Mouse (Mus musculus) liver, postnatal 0 days (tissue): ENCODE measurements around the gene Prune1. TPM values are rescaled to one million over a fixed set of nuclear protein-coding genes. Genes with fewer than 3 reads are reported as not detected.

Experiments
- ATAC-seq: fragments of 200-750 bp; cut with Nextera tagmentation; 2 replicates; pipeline ENCODE4 v1.8.0; 2017; ENCODE audit warnings: mild to moderate bottlenecking, moderate library complexity
- DNase-seq: peaks from one replicate; pipeline ENCODE4 v3.0.0-alpha.2; 2016
- H3K27ac ChIP-seq: fragments of 300-500 bp; sonication (generic); 2 replicates; pipeline ENCODE4 v1.5.1; 2014; ENCODE audit warnings: antibody characterized with exemption, moderate library complexity, mild to moderate bottlenecking, low read depth
- H3K27me3 ChIP-seq: fragments of 300-500 bp; sonication (generic); 2 replicates; pipeline ENCODE4 v1.6.1; 2014; ENCODE audit warnings: low read length, control low read depth, mixed read lengths; ENCODE audit not compliant: insufficient read depth
- H3K36me3 ChIP-seq: fragments of 300-500 bp; sonication (generic); replicated peaks from 2 replicates; pipeline ENCODE4 v1.6.1; 2014; ENCODE audit warnings: mild to moderate bottlenecking, control low read depth, low read length, moderate library complexity, mixed read lengths; ENCODE audit not compliant: insufficient read depth
- H3K4me1 ChIP-seq: fragments of 300-500 bp; sonication (generic); 2 replicates; pipeline ENCODE4 v1.6.1; 2014; ENCODE audit warnings: antibody characterized with exemption, mild to moderate bottlenecking, control low read depth; ENCODE audit not compliant: insufficient read depth
- H3K4me2 ChIP-seq: fragments of 300-500 bp; sonication (generic); 2 replicates; pipeline ENCODE4 v1.6.1; 2014; ENCODE audit warnings: low read depth, mild to moderate bottlenecking, low read length, moderate library complexity, mixed read lengths
- H3K4me3 ChIP-seq: fragments of 300-500 bp; sonication (generic); 2 replicates; pipeline ENCODE4 v1.5.1; 2014; ENCODE audit warnings: low read depth, low read length
- H3K9ac ChIP-seq: fragments of 300-500 bp; sonication (generic); replicated peaks from 2 replicates; pipeline ENCODE4 v1.6.1; 2014; ENCODE audit warnings: mild to moderate bottlenecking, moderate library complexity
- H3K9me3 ChIP-seq: fragments of 300-500 bp; sonication (generic); 2 replicates; pipeline ENCODE4 v1.6.1; 2016; ENCODE audit warnings: mild to moderate bottlenecking, control low read depth, low read length, mixed read lengths
- CTCF ChIP-seq: sonication (generic); IDR thresholded peaks from 2 replicates; pipeline ENCODE4 v1.5.1; 2016; ENCODE audit warnings: antibody characterized with exemption, low read depth
- EP300 ChIP-seq: IDR thresholded peaks from 2 replicates; pipeline ENCODE4 v1.6.1; 2016; ENCODE audit warnings: antibody characterized with exemption, low read depth, mild to moderate bottlenecking
- WGBS: fragments of 180-500 bp; shearing (Covaris S2); extraction: QIAGEN DNeasy Blood & Tissue Kit; methylation state at CpG from one replicate; pipeline ENCODE4 v1.1.7; 2014; ENCODE audit not compliant: insufficient replicate concordance; 5-methylcytosine and 5-hydroxymethylcytosine counted together
- polyA plus RNA-seq: library from polyadenylated mRNA; unstranded; fragments of >200 nt; fragmentation: Nextera tagmentation; extraction: Ambion mirVana; gene quantifications from 2 replicates; pipeline ENCODE4 v1.2.1, GENCODE M21; 2015

Prune1 gene
- polyA plus RNA-seq, 1 experiment from 2014 or later: 10.6 TPM

DNA sequence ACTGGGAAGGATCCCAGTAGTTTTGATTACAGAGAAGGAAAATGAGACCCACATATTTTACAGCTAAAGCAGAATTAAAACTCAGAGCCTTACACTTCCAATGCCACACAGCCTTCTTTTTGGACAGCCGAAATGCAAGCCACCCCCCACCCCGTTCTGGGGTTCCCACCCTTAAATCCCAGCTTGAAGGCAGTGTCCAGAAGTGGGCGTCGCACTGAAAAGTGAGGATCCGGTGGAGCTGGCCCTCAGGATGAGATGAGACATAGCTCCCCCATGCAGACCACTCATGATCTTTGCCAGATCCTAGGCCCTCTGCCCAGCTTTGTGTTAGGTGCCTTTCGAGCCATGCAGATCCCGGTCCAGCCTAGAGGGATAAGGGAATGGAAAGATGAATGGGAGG is 40.4 kb downstream of the Prune1 start, which contains the start of gene Gm128:
Gene Gm128 (minus strand): TSS at position 101 of the 400 bp plus-strand sequence.
- ATAC-seq (no peak), DNase-seq (no peak)
- no peak within 1 kb of the TSS for H3K4me3 ChIP-seq
- no peak within 1 kb of the TSS for H3K9ac ChIP-seq
- TF ChIP-seq CTCF (no peak), EP300 (no peak)
- H3K9me3 ChIP-seq: no peaks in the 10 kb centered on the region
- H3K36me3 ChIP-seq: peaks cover 2% of the 10 kb centered on the region; the same call in 1 of the 2 replicates
- no peak within 1 kb of the TSS for H3K4me2 ChIP-seq
- WGBS: 76% methylated on average over 7 of the region's 7 CpGs
- no peaks in the 10 kb centered on the region; the same call in 1 of the 2 replicates for H3K4me1 ChIP-seq
- no peaks in the 10 kb centered on the region for H3K27me3 ChIP-seq
- H3K27ac ChIP-seq: no peak within 1 kb of the TSS

DNA sequence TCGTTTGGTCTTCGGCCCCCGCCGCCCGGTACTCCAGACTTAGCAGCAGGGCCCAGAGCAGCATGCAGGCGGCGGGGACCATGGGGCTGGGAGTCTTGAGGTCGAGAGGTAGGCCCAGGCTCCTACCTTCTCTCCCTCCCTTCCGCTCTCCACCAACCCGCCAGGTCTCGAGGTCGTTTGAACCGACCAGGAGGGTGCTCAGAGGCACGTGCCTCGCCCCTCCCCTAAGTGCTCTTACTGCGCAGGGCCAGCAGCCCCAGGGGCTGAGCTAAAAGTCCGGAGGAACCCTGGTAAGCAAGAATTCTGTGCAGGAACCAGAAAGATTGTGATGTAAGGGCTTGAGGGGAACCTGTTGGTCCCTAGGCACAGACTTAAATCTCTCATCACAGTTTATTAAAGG is 41.0 kb downstream of the Prune1 start:
- Histone ChIP-seq H3K36me3 (peaks cover 7% of the 10 kb centered on the region), H3K27me3 (no peaks in the 10 kb centered on the region), H3K9ac (no peak overlapping the region), H3K27ac (no peak overlapping the region), H3K4me1 (no peaks in the 10 kb centered on the region), H3K4me2 (no peak overlapping the region), H3K4me3 (no peak overlapping the region), H3K9me3 (no peaks in the 10 kb centered on the region)
- ATAC-seq (0 out of 2 replicates have a peak, but pooled peaks have one; percentile 15), DNase-seq (no peak)
- WGBS: 60% methylated on average over 14 of the region's 17 CpGs
- TF ChIP-seq EP300: no peak
- no peak for TF ChIP-seq CTCF

DNA sequence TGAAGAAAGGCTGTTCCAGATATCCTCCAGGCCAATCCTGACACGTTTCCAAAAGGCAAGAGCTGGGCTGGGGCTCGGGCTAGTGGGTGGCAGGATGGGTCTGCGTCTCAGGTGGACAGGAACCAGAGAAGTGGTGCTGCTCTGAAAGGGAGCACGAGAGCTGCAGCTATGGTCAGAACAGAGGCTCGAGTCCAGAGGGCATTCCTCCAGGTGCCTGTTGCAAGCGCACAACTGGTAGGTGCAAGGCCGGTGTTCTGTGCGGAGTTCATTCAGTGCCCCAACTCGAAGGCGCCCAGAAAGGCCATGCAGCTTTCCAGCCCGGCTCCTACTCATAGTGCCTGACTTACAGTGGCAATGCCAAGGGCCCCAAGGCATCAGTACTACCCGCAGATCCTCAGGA is 41.9 kb downstream of the Prune1 start:
- WGBS: 71% methylated on average over 12 of the region's 12 CpGs
- Histone ChIP-seq H3K9me3 (no peaks in the 10 kb centered on the region), H3K4me3 (no peak overlapping the region), H3K27ac (no peak overlapping the region), H3K27me3 (no peaks in the 10 kb centered on the region), H3K36me3 (peaks cover 16% of the 10 kb centered on the region), H3K4me1 (no peaks in the 10 kb centered on the region), H3K9ac (no peak overlapping the region), H3K4me2 (no peak overlapping the region)
- TF ChIP-seq CTCF (no peak), EP300 (no peak)
- ATAC-seq (no peak), DNase-seq (no peak)

DNA sequence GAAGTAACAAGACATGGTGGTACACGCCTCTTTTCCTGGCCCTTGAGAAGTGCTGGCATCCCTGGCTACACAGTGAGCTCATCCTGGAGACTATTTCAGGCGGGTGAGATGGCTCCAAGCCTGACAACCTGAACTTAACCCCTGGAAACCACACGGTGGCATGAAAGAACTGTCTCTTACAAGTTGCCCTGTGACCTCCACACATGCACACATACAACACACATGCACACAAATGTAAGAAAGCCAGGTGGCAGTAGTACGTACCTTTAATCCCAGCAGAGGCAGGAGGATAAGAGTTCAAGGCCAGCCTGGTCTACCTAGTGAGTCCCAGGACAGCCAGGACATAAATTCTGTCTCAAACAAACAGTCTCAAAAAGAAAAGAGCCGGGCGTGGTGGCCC is 42.9 kb downstream of the Prune1 start:
- no peak overlapping the region for H3K4me2 ChIP-seq
- TF ChIP-seq EP300 (no peak), CTCF (no peak)
- no peaks in the 10 kb centered on the region for H3K9me3 ChIP-seq
- H3K4me1 ChIP-seq: no peaks in the 10 kb centered on the region
- DNase-seq: no peak
- H3K4me3 ChIP-seq: no peak overlapping the region
- H3K27ac ChIP-seq: no peak overlapping the region
- 82% methylated on average over 6 of the region's 6 CpGs for WGBS
- H3K9ac ChIP-seq: no peak overlapping the region
- ATAC-seq: no peak
- H3K27me3 ChIP-seq: no peaks in the 10 kb centered on the region
- H3K36me3 ChIP-seq: peaks cover 26% of the 10 kb centered on the region

DNA sequence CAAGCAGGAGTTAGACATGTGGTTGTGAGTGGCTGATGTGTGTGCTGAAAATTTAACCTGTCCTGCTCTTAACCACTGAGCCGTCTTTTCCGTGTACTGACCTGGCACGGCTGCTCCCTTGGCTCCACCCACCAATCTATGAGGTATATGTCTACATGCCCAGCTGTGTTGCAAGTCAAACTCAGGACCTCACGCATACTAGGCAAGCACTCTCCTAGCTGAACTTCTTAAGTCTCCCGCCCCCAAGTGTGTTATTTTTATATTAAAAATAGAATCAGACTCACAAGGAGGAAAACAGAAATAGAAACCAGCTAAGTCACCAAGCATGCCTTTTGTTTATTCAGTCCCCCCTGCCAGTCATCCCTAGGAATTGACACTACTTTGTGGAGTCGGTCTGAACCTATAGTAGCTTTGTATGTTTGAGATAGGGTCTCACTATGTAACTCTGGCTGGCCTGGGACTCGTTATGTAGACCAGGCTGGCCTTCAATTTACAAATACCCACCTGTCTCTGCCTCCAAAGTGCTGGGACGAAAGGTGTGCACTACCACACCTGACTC is 44.3 kb downstream of the Prune1 start:
- peaks cover 40% of the 10 kb centered on the region for H3K36me3 ChIP-seq
- H3K27me3 ChIP-seq: no peaks in the 10 kb centered on the region
- no peak overlapping the region for H3K4me3 ChIP-seq
- no peak overlapping the region for H3K4me2 ChIP-seq
- no peak for TF ChIP-seq EP300
- H3K4me1 ChIP-seq: peaks cover under 1% of the 10 kb centered on the region; the same call in 1 of the 2 replicates
- no peaks in the 10 kb centered on the region for H3K9me3 ChIP-seq
- DNase-seq: no peak
- 80% methylated on average over 8 of the region's 8 CpGs for WGBS
- no peak overlapping the region for H3K9ac ChIP-seq
- peak; percentile 50; the same call in 1 of the 2 replicates for ATAC-seq
- H3K27ac ChIP-seq: no peak overlapping the region

DNA sequence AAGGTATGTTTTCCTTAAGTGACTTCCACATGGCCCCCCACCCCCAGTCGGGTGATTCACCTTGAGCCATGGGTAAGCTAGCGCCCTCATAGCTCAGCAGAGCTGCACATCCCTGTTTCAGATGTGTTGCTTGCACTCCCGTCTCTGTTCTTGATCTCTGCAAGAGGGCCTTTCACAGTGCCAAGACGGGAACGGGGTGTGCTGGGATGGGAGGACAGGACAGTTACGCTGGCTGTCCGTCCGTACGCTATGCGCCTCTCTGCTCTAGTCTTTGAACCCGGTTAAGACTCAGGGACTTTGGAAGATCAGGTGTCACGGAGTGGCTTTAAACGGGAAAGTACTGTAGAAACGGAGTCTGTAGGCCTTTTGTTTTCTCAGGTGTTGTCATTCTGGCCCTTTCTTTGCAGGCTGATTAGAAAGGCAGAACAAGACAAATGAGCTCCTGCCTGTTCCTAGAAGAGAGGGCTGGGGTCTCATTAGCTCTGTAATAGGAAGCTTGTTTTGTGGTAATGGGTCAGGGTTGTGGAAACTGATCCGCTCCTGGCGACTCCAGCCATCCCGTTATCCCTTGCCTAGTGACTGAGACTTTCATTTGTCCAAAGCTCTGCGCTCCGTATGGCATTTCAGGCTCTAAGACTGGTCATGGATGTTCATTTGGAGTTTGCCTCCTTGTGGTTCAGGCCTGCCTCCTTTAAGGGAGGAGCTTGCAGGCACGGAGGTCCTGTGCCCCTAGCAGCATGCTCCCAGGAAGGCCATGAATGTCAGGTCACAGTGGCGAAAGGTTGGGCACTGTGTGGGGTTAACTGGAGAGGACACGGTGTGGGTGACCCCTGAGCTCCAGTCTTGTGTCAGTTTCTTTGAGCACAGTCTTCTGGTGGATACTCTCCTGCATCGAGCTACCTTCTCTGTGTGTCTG is 46.2 kb downstream of the Prune1 start:
- TF ChIP-seq EP300: no peak
- 86% methylated on average over 23 of the region's 23 CpGs for WGBS
- H3K4me1 ChIP-seq: peaks cover 20% of the 10 kb centered on the region
- no peak overlapping the region for H3K27ac ChIP-seq
- H3K9ac ChIP-seq: no peak overlapping the region
- H3K4me2 ChIP-seq: no peak overlapping the region
- H3K9me3 ChIP-seq: no peaks in the 10 kb centered on the region
- ATAC-seq: no peak
- H3K4me3 ChIP-seq: no peak overlapping the region
- H3K36me3 ChIP-seq: peaks cover 48% of the 10 kb centered on the region
- no peaks in the 10 kb centered on the region for H3K27me3 ChIP-seq
- no peak for DNase-seq
